Mouse (Mus musculus): ENCODE data around the gene Cdh23.
A peak's percentile ranks its signal among the peaks of the same experiment; 100 is the strongest.

Gene Cdh23

DNA sequence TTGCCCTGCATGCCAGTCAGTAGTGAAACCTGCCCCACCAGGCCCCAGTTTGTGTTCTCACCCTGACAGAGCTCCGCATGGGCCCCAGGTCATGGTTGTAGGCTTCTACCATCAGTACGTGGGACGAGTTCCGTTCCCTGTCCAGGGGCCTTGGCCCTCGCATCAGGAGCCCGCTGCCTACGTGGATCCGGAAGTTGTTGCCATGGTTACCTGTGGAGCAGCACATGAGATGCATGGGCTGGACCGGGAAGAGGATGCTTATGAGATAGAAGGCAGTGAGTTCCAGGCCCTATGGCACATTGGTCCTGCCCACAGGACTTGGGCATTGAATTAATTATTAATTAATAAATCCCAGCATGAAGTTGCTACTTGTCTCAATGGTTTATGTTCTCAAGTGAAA lies 304.6 kb downstream of the Cdh23 start:
- no peak for DNase-seq

DNA sequence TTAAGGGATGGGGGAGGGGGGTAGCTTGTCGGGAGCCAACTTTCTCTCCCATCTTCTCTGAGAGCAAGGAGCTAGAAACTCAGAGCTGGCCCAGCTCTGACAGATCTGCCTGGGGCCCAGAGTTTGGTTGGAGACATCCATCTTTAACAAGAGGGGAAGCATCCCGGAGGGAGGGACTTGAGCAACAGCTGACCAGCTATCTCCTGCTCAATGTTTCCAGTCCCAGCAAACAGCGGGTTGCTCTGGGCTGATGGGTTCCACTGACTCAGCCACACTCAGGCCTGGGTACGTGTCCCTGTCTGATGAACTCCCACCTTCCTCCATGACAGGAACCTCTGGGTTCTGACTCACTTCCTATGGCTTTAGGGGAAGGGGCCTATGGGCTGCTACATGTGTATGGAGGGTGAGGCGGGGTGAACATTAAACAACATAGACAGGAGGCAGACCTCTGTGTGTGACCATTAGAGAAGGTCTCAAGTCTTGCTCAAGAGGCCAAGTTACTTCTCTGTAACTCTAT lies 305.3 kb downstream of the Cdh23 start:
- no peak for DNase-seq

DNA sequence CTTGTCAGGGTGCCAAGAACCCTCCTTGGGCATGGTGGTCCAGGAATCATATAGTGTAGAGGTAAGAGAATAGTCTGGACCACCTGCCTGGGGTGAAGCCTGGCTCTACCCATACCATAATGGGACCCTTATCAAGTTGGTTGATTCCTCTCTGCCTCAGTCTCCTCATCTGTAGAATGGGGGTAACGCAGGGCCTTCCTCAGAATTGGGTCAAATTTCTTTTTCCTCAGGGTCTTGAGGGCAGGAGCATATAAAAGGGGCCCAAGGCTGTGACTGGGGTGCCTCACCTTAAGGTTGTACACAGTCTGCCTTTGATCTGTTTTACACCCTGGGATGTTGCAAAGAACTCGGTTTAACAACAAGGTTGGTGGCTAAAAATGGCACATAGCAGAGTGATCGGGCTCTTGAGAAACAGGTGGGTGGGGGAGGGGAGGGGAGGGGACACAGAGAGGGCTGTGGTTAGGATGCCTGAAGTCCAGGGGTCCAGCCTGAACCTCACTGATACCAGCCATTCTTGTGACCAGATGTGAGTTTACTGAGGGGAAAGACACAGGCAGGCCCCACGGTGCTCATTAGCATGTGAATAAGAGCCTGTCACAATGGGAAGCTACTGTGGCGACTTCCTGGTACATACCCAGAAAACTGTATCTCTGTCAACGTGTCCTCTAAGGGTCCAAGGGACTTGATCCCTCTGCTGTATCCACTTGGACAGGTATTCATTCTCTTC lies 305.9 kb downstream of the Cdh23 start:
- DNase-seq = no peak

DNA sequence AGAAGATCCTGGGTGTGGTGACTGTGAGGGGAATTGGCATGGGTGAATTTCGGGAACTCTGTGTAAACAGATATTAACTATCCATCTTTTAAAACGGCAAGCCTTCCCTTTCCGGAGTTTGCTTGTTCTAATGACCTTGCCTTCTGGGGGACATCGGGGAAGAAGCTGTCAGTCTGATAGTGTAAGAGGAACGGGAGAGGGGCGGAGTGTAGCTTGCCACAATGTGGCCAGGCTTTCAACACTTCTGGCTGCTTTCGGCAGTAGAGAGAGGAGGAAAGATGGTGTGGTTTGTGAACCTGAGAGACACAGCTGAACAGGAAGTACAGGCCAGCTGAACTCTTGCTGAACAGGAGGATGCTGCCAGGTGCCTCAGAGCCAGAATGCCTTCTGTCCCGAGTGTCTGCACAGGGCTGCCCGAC lies 306.8 kb downstream of the Cdh23 start:
- no peak for DNase-seq

DNA sequence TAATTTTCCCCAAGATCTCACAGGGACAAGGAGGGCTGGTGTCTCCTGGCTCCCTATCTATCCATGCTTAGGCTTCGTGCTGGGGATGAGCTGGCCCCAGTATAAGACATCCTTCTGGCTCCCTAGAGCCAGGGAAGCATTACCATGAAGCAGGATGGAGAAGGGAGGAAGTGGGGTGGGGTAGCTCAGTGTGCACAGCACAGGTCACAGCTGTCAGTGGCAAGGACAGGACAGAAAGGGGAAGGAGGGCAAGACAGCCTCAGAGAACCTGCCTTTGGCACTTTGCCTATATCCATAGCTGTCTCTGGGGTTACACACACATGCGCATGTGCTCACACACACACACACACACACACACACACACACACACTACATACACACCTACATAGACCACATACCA lies 308.0 kb downstream of the Cdh23 start:
- no peak for DNase-seq

- DNase-seq = no peak
Measured at GRCm38 (mm10) chr10:60381142-60381925, 315.0 kb downstream of the Cdh23 start.

DNA sequence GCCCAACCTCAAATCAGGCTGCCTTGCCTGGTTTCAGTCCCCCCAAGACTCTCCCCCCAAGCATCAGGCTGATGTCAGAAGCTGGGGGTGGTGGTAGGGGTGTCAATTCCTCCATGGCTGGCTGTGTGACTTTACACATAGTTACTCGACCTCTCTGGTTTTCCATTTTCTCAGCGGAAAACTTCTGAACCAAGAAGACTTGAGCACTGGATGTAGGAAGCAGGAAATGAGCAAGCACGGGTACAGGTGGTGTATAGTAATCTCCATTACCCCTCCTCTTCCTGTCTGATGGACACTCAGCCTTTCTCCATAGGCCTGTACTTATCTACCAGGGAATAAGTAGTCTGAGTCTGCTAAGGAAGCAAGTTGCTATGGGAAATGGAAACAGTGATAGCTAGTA lies 316.1 kb downstream of the Cdh23 start:
- DNase-seq = no peak

- DNase-seq = no peak
Measured at GRCm38 (mm10) chr10:60379419-60379957, 316.8 kb downstream of the Cdh23 start.

DNA sequence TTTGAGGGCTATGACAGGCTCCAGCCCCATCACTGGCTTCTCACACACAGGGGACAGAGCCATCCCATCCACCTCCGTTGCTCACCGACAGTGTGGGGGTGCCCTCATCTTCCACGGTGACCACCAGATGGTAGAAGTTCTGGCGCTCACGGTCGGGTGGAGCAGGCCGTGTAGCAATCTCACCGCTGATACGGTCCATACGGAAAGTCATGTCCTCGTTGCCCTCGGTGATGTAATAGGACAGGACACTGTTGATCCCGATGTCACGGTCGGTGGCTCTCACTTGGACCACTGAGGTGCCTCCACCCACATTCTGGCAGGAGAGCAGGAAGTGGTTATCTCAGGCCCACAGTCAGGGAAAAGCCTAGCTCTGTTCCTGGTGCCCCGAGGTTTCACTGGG lies 319.6 kb downstream of the Cdh23 start:
- DNase-seq = no peak

GRCm38 (mm10) chr10:60373937-60374578 lies 322.2 kb downstream of the Cdh23 start:
- DNase-seq = peak; percentile 62

- DNase-seq = no peak
Measured at GRCm38 (mm10) chr10:60373543-60373936, 322.8 kb downstream of the Cdh23 start.

- DNase-seq = no peak
Measured at GRCm38 (mm10) chr10:60371596-60372386, 324.5 kb downstream of the Cdh23 start.

DNA sequence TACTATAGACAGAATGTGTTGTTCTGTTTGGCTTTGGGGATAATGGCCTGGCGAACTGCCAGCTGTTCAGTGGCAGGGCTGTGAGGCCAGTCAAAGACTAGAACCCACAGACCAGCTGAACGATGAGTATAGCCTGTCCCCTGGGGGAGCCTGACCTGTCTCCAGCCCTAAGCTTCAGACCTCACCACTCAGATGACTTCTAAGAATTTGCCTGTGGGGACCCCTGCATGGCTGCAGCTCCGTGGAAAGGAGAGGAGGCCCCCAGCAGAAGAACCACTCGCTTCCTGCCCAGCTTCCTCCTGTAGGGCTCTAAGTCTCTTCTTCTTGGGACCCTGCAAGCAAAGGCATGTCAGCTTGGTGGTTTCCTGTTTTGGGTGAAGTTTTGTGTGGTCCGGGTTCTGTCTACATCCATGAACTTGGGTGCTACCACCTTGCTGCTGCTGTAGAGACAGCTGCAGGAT lies 325.7 kb downstream of the Cdh23 start:
- DNase-seq = no peak

DNA sequence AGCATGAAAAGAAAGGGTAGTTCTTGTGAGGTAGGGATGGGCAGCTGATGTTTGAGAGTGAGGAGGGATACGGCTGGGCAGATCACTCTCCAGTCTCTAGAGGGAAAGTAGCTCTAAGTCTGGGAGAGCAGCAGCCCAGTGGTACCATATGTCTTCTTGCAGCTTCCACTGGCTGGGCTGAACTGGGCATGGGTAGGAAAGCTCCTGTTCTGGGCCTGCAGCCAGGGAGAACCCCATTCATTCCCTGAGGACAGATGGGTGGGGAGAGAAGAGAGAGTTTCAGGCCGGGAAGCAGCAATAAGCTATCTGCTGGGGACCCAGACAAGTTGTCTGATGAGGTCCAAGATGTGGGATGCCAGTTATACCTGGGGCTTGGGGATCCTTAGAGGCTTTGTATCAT lies 326.2 kb downstream of the Cdh23 start:
- DNase-seq = no peak

DNA sequence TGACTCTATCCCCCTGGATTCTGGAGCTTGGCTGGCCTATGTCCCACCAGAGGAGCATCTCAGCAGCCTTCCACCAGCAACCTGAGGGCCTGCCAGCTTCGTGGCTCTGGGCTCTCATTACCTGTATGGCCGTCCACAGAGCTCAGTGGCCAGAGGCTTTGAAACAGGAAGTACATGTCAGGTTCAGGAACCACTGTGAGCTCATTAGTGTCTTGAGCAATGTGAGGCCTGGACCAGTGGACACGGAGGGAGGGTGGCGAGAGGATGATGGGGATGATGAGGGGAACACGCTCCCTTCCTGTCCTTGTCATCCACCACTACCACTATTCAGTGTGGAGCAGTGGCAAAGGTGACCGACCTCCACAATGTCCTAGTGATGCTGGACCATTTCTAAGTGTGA lies 326.9 kb downstream of the Cdh23 start:
- DNase-seq = no peak

- DNase-seq = no peak
Measured at GRCm38 (mm10) chr10:60367904-60368303, 328.4 kb downstream of the Cdh23 start.

- DNase-seq = no peak
Measured at GRCm38 (mm10) chr10:60367145-60367544, 329.1 kb downstream of the Cdh23 start.

- no peak for DNase-seq
Measured at GRCm38 (mm10) chr10:60363426-60363825, 332.9 kb downstream of the Cdh23 start.

DNA sequence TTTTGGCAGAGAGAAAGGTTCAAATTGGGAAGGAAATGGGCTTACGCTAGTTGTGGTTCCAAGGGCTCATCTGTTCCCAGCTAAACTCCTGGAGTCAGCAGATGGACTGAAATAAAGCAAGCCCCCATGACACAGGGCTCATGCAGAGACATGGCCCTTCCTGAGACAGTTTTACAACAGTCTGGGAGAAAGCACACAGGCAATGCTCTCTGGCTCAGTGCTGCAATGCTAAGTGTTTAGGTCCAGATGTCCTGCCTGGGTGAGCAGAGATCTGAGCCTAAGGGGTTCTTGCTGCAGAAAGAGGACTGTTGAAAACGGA lies 334.0 kb downstream of the Cdh23 start:
- DNase-seq = no peak

DNA sequence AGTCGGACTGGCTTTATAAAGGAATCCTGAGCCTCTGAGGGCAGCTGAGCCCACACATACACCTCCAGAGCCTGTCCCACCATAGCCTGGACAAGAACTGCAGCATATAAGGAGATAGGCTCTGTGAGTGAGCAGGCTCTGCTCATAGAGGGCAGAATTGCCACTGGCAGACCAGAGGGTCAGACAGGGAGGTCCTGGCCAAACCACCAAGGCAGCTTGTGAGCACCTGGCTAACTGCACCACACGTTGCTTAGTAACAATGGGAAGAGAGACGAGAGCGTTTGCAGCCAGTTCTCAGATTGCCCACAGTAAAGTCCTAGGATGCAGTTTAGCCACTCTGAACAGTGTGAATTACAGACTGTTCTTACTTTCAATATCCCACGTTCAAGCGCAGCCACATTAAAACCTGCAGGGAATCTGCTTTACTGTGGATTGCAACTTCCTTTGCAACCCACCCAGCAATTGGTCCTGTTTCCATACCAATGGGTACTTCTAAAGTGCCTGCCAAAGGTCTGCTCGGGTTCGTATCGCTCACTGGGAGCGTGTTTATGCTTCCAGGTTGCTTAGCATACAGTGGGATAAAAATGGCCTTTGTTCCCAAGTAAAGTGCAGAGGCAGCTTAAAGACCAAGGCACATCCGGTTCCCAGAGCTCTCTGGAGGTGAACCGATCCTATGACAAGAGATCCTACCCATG lies 334.5 kb downstream of the Cdh23 start:
- DNase-seq = no peak

DNA sequence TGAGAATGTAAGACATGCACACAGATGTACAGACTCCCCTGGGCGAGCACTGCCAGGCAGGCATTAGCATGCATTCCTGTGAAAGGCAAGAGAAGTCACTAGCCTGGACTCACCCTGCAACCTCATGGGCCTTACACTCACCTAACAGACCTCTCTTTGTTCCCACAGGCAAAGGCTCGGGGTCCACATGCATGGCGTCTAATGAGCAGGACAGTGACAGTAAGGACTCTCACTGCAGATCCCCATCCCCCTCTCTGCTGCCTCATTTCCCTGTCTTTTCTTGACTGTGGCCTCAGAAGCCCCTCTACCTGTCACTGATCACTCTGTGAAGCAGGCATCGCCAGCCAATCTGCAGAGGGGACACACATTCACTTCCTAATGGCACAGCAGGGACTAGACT lies 337.5 kb downstream of the Cdh23 start:
- DNase-seq = no peak

DNA sequence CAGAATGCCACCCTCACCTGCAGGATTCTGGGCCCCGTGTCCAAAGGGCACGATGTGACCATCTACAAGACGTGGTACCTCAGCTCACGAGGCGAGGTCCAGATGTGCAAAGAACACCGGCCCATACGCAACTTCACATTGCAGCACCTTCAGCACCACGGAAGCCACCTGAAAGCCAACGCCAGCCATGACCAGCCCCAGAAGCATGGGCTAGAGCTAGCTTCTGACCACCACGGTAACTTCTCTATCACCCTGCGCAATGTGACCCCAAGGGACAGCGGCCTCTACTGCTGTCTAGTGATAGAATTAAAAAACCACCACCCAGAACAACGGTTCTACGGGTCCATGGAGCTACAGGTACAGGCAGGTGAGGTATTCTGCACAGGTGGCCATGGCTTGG lies 338.4 kb downstream of the Cdh23 start:
- no peak for DNase-seq
